Mouse (Mus musculus) G1E (cell line): ENCODE data around the gene Gm14226. TPM values are rescaled to one million over a fixed set of nuclear protein-coding genes. Genes with fewer than 3 reads are reported as not detected.

Experiments
- ATAC-seq: 2 replicates; pipeline ENCODE4 v1.8.0; 2016; ENCODE audit warnings: mild to moderate bottlenecking; ENCODE audit not compliant: insufficient number of reproducible peaks, poor library complexity, low FRiP score, severe bottlenecking; ENCODE audit errors: extremely low read depth
- DNase-seq: peaks from one replicate; pipeline ENCODE4 v3.0.0; 2012; ENCODE audit warnings: low spot score
- H3K27me3 ChIP-seq: 2 replicates; pipeline ENCODE4 v1.6.1; 2012; ENCODE audit warnings: mild to moderate bottlenecking, low read length, inconsistent platforms; ENCODE audit not compliant: insufficient read depth
- H3K36me3 ChIP-seq: replicated peaks from 2 replicates; pipeline ENCODE3; 2012; ENCODE audit warnings: mild to moderate bottlenecking, inconsistent platforms
- H3K4me1 ChIP-seq: 2 replicates; pipeline ENCODE4 v1.6.1; 2012; ENCODE audit warnings: low read depth, low read length, inconsistent platforms, mixed read lengths; ENCODE audit not compliant: insufficient read depth
- H3K4me3 ChIP-seq: 2 replicates; pipeline ENCODE4 v1.5.1; 2012; ENCODE audit warnings: low read depth, mild to moderate bottlenecking, inconsistent platforms, low read length, moderate library complexity, mixed read lengths
- H3K9me3 ChIP-seq: replicated peaks from 2 replicates; pipeline ENCODE4 v1.6.1; 2012; ENCODE audit warnings: inconsistent platforms
- CTCF ChIP-seq: IDR thresholded peaks from 2 replicates; pipeline ENCODE4 v1.5.1; 2012; ENCODE audit warnings: low read depth, low read length, inconsistent platforms, mixed read lengths
- GATA1 ChIP-seq: IDR thresholded peaks from 2 replicates; pipeline ENCODE4 v1.6.1; 2012; ENCODE audit warnings: borderline replicate concordance, low read length, inconsistent platforms, mixed read lengths
- GATA2 ChIP-seq: IDR thresholded peaks from 2 replicates; pipeline ENCODE4 v1.6.1; 2012; ENCODE audit warnings: low read depth, low read length, inconsistent platforms, borderline replicate concordance
- POLR2AphosphoS5 ChIP-seq: IDR thresholded peaks from 2 replicates; pipeline ENCODE4 v1.6.1; 2012; ENCODE audit warnings: low read depth, low read length, inconsistent platforms; ENCODE audit not compliant: insufficient replicate concordance
- TAL1 ChIP-seq: conservative IDR thresholded peaks from 2 replicates; pipeline ENCODE4 v1.6.1; 2012; ENCODE audit warnings: low read depth, low read length, inconsistent platforms, mixed read lengths
- polyA plus RNA-seq: library from polyadenylated mRNA; stranded (reverse); fragments of >175 nt; gene quantifications from 2 replicates; pipeline ENCODE4 v1.2.3, GENCODE M21; 2012
- total RNA-seq, 2 experiments: library from RNA; stranded (forward) in 1 of 2; stranded (reverse) in 1 of 2; fragments of 200-1000 nt in 1 of 2; fragments of >200 nt in 1 of 2; fragmentation: Nextera tagmentation in 1 of 2; gene quantifications; 2 replicates each; pipeline ENCODE4 v1.2.3; 2014 to 2017

Gene Gm14226
- total and polyA plus RNA-seq, 3 experiments: 0.11 TPM; not detected in 2

DNA sequence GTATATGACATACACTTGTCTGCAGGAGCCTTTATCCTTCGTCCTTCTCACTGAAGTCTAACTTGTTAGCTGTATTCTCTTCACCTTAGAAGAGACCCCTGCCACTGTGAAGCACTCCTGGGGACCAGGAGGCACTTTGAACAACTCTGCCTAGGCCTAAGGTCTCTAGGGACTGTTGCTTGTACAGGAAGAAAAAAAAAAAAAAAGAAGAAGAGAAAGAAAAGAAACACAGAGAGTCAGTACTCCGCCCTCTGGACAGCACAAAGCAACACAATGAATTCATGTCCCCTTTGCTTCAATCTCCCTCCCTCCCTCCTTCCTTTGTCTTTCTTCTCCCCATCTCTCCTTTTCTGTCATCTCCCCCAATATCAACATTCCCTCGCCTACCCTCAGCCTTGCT lies 27.0 kb downstream of the Gm14226 start:
- peaks cover 6% of the 10 kb centered on the region for H3K4me1 ChIP-seq
- DNase-seq: no peak
- H3K9me3 ChIP-seq: no peaks in the 10 kb centered on the region
- H3K27me3 ChIP-seq: peaks cover 18% of the 10 kb centered on the region
- no peak for ATAC-seq
- no peak overlapping the region for H3K4me3 ChIP-seq
- TF ChIP-seq CTCF (no peak), GATA2 (no peak), POLR2AphosphoS5 (no peak)
- no peaks in the 10 kb centered on the region for H3K36me3 ChIP-seq

DNA sequence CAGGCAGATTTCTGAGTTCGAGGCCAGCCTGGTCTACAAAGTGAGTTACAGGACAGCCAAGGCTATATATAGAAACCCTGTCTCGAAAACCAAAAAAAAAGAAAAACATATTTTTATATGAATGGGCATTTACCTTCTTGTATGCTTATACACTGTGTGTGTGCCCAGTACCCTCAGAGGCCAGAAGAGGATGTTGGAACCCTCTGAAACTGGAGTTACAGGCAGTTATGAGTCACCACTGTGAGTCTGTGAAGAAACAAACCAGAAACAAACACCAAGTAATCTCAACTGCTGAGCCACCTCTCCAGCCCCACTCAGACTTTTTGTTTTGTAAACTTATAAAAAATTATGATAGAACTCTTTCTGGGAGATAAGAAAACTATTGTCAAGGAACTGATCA lies 28.7 kb downstream of the Gm14226 start:
- peaks cover 20% of the 10 kb centered on the region for H3K4me1 ChIP-seq

GRCm38 (mm10) chr2:155047452-155048178 lies 29.5 kb downstream of the Gm14226 start:
- Histone ChIP-seq H3K9me3 (no peaks in the 10 kb centered on the region), H3K4me3 (no peak overlapping the region), H3K36me3 (no peaks in the 10 kb centered on the region), H3K27me3 (peaks cover 16% of the 10 kb centered on the region), H3K4me1 (peaks cover 27% of the 10 kb centered on the region)
- TF ChIP-seq POLR2AphosphoS5: no peak
- no peak for TF ChIP-seq GATA1
- TF ChIP-seq GATA2: no peak
- no peak for TF ChIP-seq TAL1
- TF ChIP-seq CTCF: no peak
- DNase-seq (no peak), ATAC-seq (no peak)

More for the DNA sequence above, 28.7 kb downstream of the Gm14226 start:
- Histone ChIP-seq H3K9me3 (no peaks in the 10 kb centered on the region), H3K27me3 (peaks cover 18% of the 10 kb centered on the region), H3K36me3 (no peaks in the 10 kb centered on the region), H3K4me3 (no peak overlapping the region)
- TF ChIP-seq TAL1 (no peak), GATA1 (no peak), CTCF (no peak), POLR2AphosphoS5 (no peak), GATA2 (no peak)
- DNase-seq (no peak), ATAC-seq (no peak)

- TF ChIP-seq CTCF (no peak), GATA1 (no peak), GATA2 (no peak), POLR2AphosphoS5 (no peak), TAL1 (no peak)
- Histone ChIP-seq H3K4me3 (peak overlapping the region; percentile 77), H3K9me3 (no peaks in the 10 kb centered on the region), H3K36me3 (no peaks in the 10 kb centered on the region), H3K27me3 (peaks cover 6% of the 10 kb centered on the region), H3K4me1 (peaks cover 33% of the 10 kb centered on the region)
- ATAC-seq: no peak
- no peak for DNase-seq
These were observed 32.0 kb downstream of the Gm14226 start for GRCm38 (mm10) chr2:155050108-155050503.

DNA sequence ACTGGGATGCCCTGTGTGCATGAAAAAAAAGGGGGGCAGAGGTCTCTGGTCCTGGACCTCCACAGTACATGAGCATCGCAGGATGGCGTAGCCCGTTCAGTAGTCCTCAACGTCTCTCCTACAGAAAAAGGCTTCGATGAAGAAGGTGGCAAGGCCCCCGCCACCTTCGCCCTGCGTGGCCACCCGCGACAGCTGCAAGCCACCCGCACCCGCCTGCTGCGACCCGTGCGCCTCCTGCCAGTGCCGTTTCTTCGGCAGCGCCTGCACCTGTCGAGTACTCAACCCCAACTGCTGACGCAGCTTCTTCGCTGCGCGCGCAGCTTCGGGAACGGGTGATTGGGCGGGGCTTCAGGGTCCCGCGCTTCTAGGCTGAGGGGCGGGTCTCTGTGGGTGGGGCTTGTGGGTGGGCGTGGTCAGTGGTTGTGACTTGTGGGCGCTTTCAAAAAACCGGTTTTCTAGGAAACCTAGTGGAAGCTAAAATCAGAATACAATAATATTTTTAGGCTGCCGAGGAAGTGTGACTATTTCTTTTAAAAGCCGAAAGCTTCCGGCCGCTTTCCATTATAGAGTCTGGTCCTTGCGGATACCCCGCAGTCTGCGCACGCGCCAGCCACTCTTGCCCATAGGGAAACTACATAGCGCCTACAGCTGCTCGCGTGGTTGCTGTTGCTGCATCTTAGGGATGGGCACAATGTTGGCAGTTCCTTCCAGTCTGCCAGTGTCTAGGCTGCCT lies 32.6 kb downstream of the Gm14226 start:
- H3K36me3 ChIP-seq: no peaks in the 10 kb centered on the region
- peaks cover 1% of the 10 kb centered on the region; the same call in 1 of the 2 replicates for H3K27me3 ChIP-seq
- H3K4me3 ChIP-seq: peak overlapping the region; percentile 77
- H3K9me3 ChIP-seq: no peaks in the 10 kb centered on the region
- H3K4me1 ChIP-seq: peaks cover 33% of the 10 kb centered on the region
- DNase-seq: peak; percentile 91
- peak; percentile 74 for ATAC-seq
- TF ChIP-seq GATA1: no peak
- no peak for TF ChIP-seq CTCF
- no peak for TF ChIP-seq TAL1
- TF ChIP-seq POLR2AphosphoS5: 0 out of 2 replicates have a peak, but pooled peaks have one; percentile 20
- TF ChIP-seq GATA2: no peak

DNA sequence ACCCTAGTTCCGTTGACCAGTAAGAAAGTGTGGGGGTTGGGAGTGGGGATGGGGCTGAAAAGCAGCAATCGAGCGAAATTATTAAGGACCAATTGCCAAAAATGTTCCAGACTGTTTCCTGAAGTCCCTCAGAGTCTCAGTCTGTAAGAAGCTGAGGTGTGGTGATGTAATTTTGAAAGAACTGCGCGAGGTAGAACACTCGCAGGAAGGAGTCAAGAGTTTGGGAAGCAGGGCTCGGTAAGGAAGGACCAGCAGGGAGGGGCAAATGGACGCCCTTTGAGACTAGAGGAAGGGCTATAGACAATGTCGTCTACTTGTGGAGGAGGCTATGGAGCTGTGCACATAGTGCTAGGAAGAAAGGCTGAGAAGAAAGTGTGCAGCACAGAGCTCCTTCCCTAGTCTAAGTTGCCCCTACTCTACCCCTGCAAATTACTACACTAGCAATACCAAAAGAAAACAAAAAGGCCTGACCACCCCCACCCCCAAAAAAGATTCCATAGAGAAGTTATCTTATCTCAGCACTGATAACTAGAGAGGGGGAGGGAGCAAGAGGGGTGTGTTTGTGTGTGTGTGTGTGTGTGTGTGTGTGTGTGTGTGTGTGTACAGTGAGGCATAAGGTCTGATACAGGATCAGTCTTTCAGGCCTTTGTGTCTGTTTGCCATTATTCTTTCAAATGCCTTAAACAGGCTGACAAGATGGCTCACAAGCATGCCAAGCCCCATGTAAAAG lies 33.7 kb downstream of the Gm14226 start:
- no peak for TF ChIP-seq CTCF
- no peak for TF ChIP-seq POLR2AphosphoS5
- TF ChIP-seq GATA1: no peak
- TF ChIP-seq TAL1: no peak
- TF ChIP-seq GATA2: no peak
- Histone ChIP-seq H3K36me3 (no peaks in the 10 kb centered on the region), H3K9me3 (no peaks in the 10 kb centered on the region), H3K4me3 (peak overlapping the region; percentile 77; the same call in 1 of the 2 replicates), H3K27me3 (peaks cover 4% of the 10 kb centered on the region; the same call in 1 of the 2 replicates), H3K4me1 (peaks cover 29% of the 10 kb centered on the region)
- DNase-seq (no peak), ATAC-seq (no peak)
